Mouse (Mus musculus) thymus, postnatal 0 days (tissue): ENCODE results near the gene Pou2f2. TPM values are rescaled to one million over a fixed set of nuclear protein-coding genes. Genes with fewer than 3 reads are reported as not detected.

Experiments used
- DNase-seq: peaks from one replicate; pipeline ENCODE4 v3.0.0-alpha.2; 2015; ENCODE audit warnings: low spot score
- polyA plus RNA-seq: library from polyadenylated mRNA; unstranded; fragments of >200 nt; fragmentation: Nextera tagmentation; extraction: Ambion mirVana; gene quantifications from 2 replicates; pipeline ENCODE4 v1.2.1, GENCODE M21; 2015

Pou2f2 gene
- 1.5 and 1.9 TPM in 2 replicates for polyA plus RNA-seq

- DNase-seq, result peak; percentile 67
Observed at GRCm38 (mm10) chr7:25179606-25180161, at the start of gene Pou2f2. Gene Pou2f2 (minus strand): TSS chr7:25179726.

GRCm38 (mm10) chr7:25227523-25228300, 48.2 kb upstream of the Pou2f2 start:
- DNase-seq, result no peak

- DNase-seq, result no peak
Observed at GRCm38 (mm10) chr7:25222275-25222967, 42.9 kb upstream of the Pou2f2 start.

DNA sequence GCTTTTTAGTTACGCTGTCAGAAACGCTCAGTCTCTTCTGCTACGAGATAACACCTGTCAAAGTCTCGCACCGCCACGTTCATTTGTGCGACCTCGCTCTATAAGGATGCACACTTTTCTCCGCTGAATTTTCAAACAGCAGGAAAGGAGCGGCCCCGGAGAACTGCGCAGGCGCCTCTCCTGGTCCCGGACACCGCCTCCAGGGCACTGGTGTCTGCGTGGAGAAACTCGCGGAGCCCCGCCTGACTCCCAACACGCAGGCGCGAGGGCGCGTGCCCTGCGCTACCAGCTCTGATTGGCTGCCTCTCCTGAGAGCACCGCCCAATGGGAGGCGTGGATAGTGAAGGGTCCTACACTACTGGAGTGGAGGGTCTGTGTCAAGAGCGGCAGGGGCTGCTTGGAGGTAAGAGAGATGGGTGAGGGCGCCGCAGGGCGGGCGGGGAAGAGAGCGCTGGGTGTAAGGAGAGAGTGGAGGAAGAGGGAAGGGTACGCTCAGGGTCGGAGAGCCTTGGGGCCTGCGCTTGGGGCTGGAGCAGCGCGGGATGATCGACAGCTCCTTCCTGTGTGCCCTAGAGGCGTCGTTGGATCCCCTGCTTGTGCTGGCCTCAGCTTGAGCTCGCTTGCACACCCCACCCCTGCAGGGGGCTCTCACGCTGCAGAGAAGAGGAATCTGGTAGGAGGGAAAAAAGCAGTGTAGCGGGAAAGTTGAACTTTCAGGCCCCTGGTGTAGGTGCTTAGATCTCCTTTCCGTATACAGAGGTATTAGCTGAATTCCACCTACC, 41.8 kb upstream of the Pou2f2 start, which contains the start of gene Zfp526:
Gene Zfp526, plus strand, starts transcription at position 324 of the 782 bp plus-strand sequence.
- peak; percentile 99 for DNase-seq

- no peak for DNase-seq
Observed at GRCm38 (mm10) chr7:25220457-25221101, 41.1 kb upstream of the Pou2f2 start, which contains the start of gene Dedd2. Gene Dedd2 (minus strand): TSS chr7:25220615.

- DNase-seq, result peak; percentile 98
Observed at GRCm38 (mm10) chr7:25219756-25220456, 40.4 kb upstream of the Pou2f2 start.

DNA sequence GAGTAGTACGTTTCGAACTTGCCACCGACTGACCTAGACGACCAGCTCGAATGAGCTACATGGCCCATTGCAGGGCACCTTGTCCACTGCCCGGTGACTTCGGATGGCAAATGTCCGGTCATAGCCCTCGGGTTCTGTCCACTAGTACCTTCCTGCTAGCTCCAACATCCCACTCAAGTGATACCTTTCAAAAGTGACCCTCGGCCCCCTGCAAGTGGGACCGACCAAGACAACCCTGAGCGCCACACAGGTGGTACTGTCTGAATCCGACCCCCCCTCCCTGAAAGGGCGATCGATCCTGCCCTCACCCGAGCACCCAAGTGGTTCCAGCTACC, 39.9 kb upstream of the Pou2f2 start:
- DNase-seq, result no peak

DNA sequence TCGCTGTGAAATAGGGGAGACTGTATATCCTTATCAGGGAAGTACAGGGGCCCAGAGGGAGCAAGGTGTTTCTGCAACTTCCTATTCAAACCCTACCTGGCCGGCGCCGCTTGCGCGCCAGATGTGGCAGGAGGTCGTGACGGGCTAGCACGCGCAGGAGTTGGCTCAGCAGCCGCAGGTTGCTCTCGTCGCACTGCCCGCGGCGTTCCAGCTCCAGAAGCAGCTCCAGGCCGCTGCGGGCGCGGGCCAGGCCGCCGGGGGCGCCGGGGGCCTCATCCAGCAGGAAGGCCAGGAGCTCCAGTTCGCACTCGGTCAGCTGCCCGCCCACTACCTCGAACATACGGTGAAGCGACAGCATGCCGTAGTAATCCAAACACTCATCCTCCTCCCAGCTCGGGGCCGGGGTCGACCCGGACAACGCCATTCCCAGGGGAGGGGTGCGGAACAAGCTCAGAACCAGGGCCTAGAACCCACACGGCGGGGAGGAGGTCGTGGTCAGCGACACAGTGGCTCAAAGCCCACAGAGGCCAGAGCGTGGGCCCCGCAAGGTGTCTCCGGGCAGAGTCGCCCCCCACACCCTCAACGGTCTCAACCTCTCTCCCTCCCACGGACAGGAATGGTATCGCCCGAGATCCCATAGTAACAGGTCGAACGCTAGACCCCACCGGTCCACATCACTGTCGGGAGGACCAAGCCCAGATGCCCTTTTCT, 39.3 kb upstream of the Pou2f2 start:
- DNase-seq, result peak; percentile 73

DNA sequence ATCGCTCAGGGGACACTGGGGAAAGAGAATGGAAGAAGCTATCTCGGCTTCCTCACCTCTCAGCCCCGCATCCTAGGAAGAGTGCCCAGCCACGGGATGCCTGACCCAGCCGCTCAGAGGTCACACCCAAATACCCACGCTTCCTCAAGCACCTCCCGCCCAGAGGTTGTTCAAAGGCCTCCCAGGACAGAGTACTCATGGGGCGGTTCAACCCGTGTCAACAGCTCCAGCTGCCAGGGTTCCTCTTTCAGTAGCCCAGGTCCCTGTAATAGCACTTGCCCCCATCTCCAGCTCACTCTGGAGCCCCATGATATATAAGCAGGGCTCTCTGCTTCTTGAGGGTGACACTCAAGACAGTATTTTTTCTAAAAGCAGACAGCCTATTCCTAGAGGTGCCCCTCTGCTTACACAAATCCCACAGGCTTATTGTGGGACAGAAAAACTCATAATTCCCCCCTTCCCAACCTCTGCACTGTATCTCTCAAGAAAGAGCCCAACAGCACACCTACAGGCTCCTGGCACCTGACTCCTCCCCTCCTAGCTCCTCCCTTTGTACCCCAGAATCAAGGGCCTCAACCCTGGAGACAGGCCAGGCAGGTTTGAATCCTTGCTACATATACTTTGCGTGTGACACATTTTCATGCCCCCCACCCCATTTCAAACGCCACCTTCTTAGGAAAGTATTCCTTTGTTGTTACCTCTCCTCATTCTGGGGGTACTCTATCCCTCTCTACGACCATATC, 38.3 kb upstream of the Pou2f2 start:
- DNase-seq, result no peak

GRCm38 (mm10) chr7:25214172-25214571, 34.6 kb upstream of the Pou2f2 start:
- no peak for DNase-seq

- no peak for DNase-seq
Observed at GRCm38 (mm10) chr7:25213099-25213498, 33.6 kb upstream of the Pou2f2 start.

GRCm38 (mm10) chr7:25210482-25210881, 31.0 kb upstream of the Pou2f2 start:
- no peak for DNase-seq

DNA sequence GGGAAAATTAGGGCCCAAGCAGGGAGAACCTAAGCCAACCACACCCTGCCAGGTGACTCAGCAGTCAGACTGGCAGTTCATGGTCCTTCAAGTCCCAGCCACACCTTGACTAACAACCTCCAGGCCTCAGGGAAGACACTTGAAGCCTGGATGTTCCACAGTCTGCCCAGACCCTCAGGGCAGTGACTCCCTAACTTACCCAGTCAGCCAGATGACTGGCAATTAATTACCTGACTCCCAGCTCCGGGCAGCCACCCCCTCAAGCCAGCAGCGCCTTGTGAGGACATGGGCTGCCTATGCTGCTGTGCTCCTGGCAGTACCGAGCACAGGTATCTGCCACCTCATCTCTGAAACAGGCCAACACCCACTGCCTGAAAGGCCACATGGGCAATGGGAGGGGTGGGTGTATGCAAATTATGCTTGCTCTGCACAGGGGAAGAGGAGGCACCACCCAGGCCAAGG, 29.7 kb upstream of the Pou2f2 start:
- DNase-seq, result no peak

DNA sequence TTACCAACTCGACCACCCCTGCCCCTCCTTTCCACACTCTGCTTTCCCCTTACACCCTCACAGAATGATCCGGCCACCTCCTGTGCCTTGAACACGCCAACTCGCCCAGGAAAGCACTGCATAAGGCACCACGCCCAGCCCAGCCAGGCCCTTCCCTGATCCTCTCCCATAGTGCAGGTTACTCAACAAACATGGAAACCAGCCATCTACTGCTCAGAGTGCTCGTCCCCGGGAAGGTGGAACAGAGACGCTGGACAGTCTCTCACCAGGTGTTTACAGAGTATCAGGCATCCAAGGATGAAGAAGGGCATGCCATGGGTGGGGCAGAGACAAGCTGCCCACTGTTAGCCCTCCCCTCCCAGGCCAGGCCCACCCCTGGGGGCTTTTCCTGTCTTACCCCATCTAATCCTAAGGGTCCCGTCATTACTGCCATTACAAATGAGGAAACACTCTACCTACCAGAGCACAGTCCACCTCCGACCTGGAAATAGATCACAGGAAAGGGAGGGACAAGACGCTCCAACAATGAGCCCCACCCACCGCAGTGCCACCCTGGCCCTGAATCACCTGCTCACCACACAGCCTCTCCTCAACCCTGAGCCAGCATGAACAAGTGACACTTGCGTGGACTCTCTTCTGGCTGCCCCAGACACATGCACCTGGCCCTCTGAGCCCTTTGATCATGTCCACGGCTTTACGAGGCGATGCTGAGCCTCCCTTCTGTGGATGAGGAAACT, 26.7 kb upstream of the Pou2f2 start:
- DNase-seq, result no peak

- DNase-seq, result peak; percentile 91
Observed at GRCm38 (mm10) chr7:25205355-25206093, 26.0 kb upstream of the Pou2f2 start.

DNA sequence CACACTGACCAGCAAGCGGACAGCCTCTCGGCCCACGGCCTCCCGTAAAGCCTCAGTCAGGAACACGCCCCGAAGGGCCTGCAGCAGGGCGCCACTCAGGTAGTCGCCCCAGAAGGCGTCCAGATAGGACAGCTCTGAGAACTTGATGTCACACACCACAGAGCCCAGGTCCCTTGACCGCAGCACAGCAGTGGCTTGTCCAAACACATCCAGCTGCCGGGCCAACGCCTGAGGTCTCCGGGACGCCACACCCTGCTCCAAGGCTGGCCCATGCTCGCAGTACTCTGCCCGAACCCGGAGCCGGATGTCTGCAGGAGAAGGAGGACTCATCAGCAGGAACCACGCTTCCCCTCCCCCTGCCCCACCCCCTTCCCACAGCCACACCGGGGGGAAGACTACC, 24.1 kb upstream of the Pou2f2 start:
- no peak for DNase-seq

- DNase-seq, result no peak
Observed at GRCm38 (mm10) chr7:25197384-25198018, 18.0 kb upstream of the Pou2f2 start.
